Mouse (Mus musculus) MEL (cell line): ENCODE results near the gene Ston1. TPM values are rescaled to one million over a fixed set of nuclear protein-coding genes. Genes with fewer than 3 reads are reported as not detected.

ENCODE experiments used
- DNase-seq: peaks from one replicate; pipeline ENCODE4 v3.0.0; 2011; ENCODE audit warnings: low read depth, low spot score
- H3K27ac ChIP-seq: 2 replicates; pipeline ENCODE4 v1.5.1; 2012; ENCODE audit warnings: low read depth, mild to moderate bottlenecking, control low read depth, low read length, moderate library complexity; ENCODE audit not compliant: control insufficient read depth
- H3K27me3 ChIP-seq, 2 experiments: fragments of 150-350 bp in 1 of 2; sonication (generic) in 1 of 2; 2 replicates each; pipeline ENCODE4 v1.6.1; 2012; ENCODE audit warnings: low read length in 2 of 2, mild to moderate bottlenecking in 2 of 2, improper control_type of control experiment in 1 of 2, moderate library complexity in 1 of 2; ENCODE audit not compliant: insufficient read depth in 2 of 2, control insufficient read depth in 1 of 2
- H3K36me3 ChIP-seq, 2 experiments: 2 replicates each; pipeline ENCODE4 v1.6.1; 2012 to 2014; ENCODE audit warnings: low read length in 2 of 2, improper control_type of control experiment in 1 of 2, inconsistent platforms in 1 of 2, mild to moderate bottlenecking in 1 of 2; ENCODE audit not compliant: insufficient read depth in 2 of 2, control insufficient read depth in 1 of 2
- H3K4me1 ChIP-seq, 2 experiments: fragments of 150-350 bp in 1 of 2; sonication (generic) in 1 of 2; 2 replicates each; pipeline ENCODE4 v1.6.1; 2012; ENCODE audit warnings: low read length in 2 of 2, improper control_type of control experiment in 1 of 2, mild to moderate bottlenecking in 1 of 2; ENCODE audit not compliant: insufficient read depth in 2 of 2, control insufficient read depth in 1 of 2
- H3K4me3 ChIP-seq, 2 experiments: fragments of 150-350 bp in 1 of 2; sonication (generic) in 1 of 2; 2 replicates each; pipeline ENCODE4 v1.5.1; 2012; ENCODE audit warnings: low read depth in 2 of 2, low read length in 2 of 2, mild to moderate bottlenecking in 2 of 2, moderate library complexity in 2 of 2, control low read depth in 1 of 2, improper control_type of control experiment in 1 of 2; ENCODE audit not compliant: control insufficient read depth in 1 of 2, insufficient read depth in 1 of 2
- H3K79me2 ChIP-seq: 2 replicates; pipeline ENCODE4 v1.6.1; 2012; ENCODE audit warnings: mild to moderate bottlenecking, low read length, moderate library complexity; ENCODE audit not compliant: control insufficient read depth, poor library complexity, insufficient read depth
- H3K9ac ChIP-seq: 2 replicates; pipeline ENCODE4 v1.6.1; 2012; ENCODE audit warnings: low read depth, mild to moderate bottlenecking, control low read depth, low read length, moderate library complexity; ENCODE audit not compliant: control insufficient read depth, poor library complexity, severe bottlenecking
- H3K9me3 ChIP-seq: fragments of 150-350 bp; sonication (generic); replicated peaks from 2 replicates; pipeline ENCODE4 v1.6.1; 2012; ENCODE audit warnings: mild to moderate bottlenecking, low read length, improper control_type of control experiment, moderate library complexity; ENCODE audit not compliant: insufficient read depth
- BHLHE40 ChIP-seq: IDR thresholded peaks from 2 replicates; pipeline ENCODE4 v1.6.1; 2012; ENCODE audit warnings: low read depth, mild to moderate bottlenecking, inconsistent platforms, low read length, improper control_type of control experiment, borderline replicate concordance
- CHD1 ChIP-seq: IDR thresholded peaks from 2 replicates; pipeline ENCODE4 v1.6.1; 2012; ENCODE audit warnings: low read depth, mild to moderate bottlenecking, inconsistent platforms, low read length, improper control_type of control experiment
- CHD2 ChIP-seq: IDR thresholded peaks from 2 replicates; pipeline ENCODE4 v1.6.1; 2011; ENCODE audit warnings: low read length, improper control_type of control experiment
- CTCF ChIP-seq, 3 experiments: IDR thresholded peaks in 2 of 3; conservative IDR thresholded peaks in 1 of 3; 2 replicates each; pipeline ENCODE4 v1.5.1; 2011 to 2012; ENCODE audit warnings: low read length in 3 of 3, low read depth in 2 of 3, mild to moderate bottlenecking in 2 of 3, improper control_type of control experiment in 1 of 3, inconsistent platforms in 1 of 3, mixed read lengths in 1 of 3, moderate library complexity in 1 of 3; ENCODE audit not compliant: control insufficient read depth in 1 of 3, insufficient read depth in 1 of 3, poor library complexity in 1 of 3, severe bottlenecking in 1 of 3
- E2F4 ChIP-seq: IDR thresholded peaks from 2 replicates; pipeline ENCODE4 v1.6.1; 2011; ENCODE audit warnings: low read depth, low read length, improper control_type of control experiment, borderline replicate concordance
- ELF1 ChIP-seq: IDR thresholded peaks from 2 replicates; pipeline ENCODE4 v1.6.1; 2014; ENCODE audit warnings: low read depth, mild to moderate bottlenecking, inconsistent platforms, low read length, improper control_type of control experiment, moderate library complexity
- EP300 ChIP-seq, 2 experiments: IDR thresholded peaks; 2 replicates each; pipeline ENCODE4 v1.6.1; 2011; ENCODE audit warnings: improper control_type of control experiment in 2 of 2, low read length in 2 of 2, low read depth in 1 of 2, mild to moderate bottlenecking in 1 of 2
- HCFC1 ChIP-seq: IDR thresholded peaks from 2 replicates; pipeline ENCODE4 v1.6.1; 2012; ENCODE audit warnings: low read depth, mild to moderate bottlenecking, inconsistent platforms, low read length, improper control_type of control experiment, moderate library complexity
- MAFK ChIP-seq: IDR thresholded peaks from 2 replicates; pipeline ENCODE4 v1.6.1; 2011; ENCODE audit warnings: low read depth, mild to moderate bottlenecking, low read length, improper control_type of control experiment, borderline replicate concordance
- MAX ChIP-seq: IDR thresholded peaks from 2 replicates; pipeline ENCODE4 v1.6.1; 2011; ENCODE audit warnings: low read length, improper control_type of control experiment
- MEF2A ChIP-seq: IDR thresholded peaks from 2 replicates; pipeline ENCODE4 v1.6.1; 2014; ENCODE audit warnings: low read depth, mild to moderate bottlenecking, inconsistent platforms, low read length, improper control_type of control experiment; ENCODE audit not compliant: poor library complexity, insufficient replicate concordance, severe bottlenecking; ENCODE audit errors: extremely low read depth
- MYB ChIP-seq: IDR thresholded peaks from 2 replicates; pipeline ENCODE4 v1.6.1; 2011; ENCODE audit warnings: mild to moderate bottlenecking, low read depth, low read length, improper control_type of control experiment
- MYC ChIP-seq: IDR thresholded peaks from 2 replicates; pipeline ENCODE4 v1.6.1; 2011; ENCODE audit warnings: low read depth, mild to moderate bottlenecking, low read length, improper control_type of control experiment, moderate library complexity
- NELFE ChIP-seq: IDR thresholded peaks from 2 replicates; pipeline ENCODE4 v1.6.1; 2011; ENCODE audit warnings: low read depth, low read length, improper control_type of control experiment
- NRF1 ChIP-seq: IDR thresholded peaks from 2 replicates; pipeline ENCODE4 v1.6.1; 2014; ENCODE audit warnings: low read depth, mild to moderate bottlenecking, inconsistent platforms, low read length, improper control_type of control experiment, moderate library complexity; ENCODE audit not compliant: poor library complexity, insufficient read depth, severe bottlenecking
- POLR2A ChIP-seq, 2 experiments: IDR thresholded peaks; 2 replicates each; pipeline ENCODE4 v1.6.1; 2011 to 2012; ENCODE audit warnings: low read length in 2 of 2, mild to moderate bottlenecking in 2 of 2, control low read depth in 1 of 2, improper control_type of control experiment in 1 of 2, low read depth in 1 of 2, moderate library complexity in 1 of 2; ENCODE audit not compliant: control insufficient read depth in 1 of 2, insufficient read depth in 1 of 2, poor library complexity in 1 of 2
- POLR2AphosphoS2 ChIP-seq: IDR thresholded peaks from 2 replicates; pipeline ENCODE4 v1.6.1; 2011; ENCODE audit warnings: low read length, improper control_type of control experiment
- POLR2AphosphoS5 ChIP-seq: IDR thresholded peaks from 2 replicates; pipeline ENCODE4 v1.6.1; 2012; ENCODE audit warnings: low read depth, borderline replicate concordance, mild to moderate bottlenecking, inconsistent platforms, low read length, moderate library complexity, mixed read lengths
- RAD21 ChIP-seq: IDR thresholded peaks from 2 replicates; pipeline ENCODE4 v1.6.1; 2011; ENCODE audit warnings: mild to moderate bottlenecking, low read depth, low read length, improper control_type of control experiment
- RCOR1 ChIP-seq: IDR thresholded peaks from 2 replicates; pipeline ENCODE4 v1.6.1; 2012; ENCODE audit warnings: low read depth, mild to moderate bottlenecking, inconsistent platforms, low read length, improper control_type of control experiment
- SIN3A ChIP-seq: IDR thresholded peaks from 2 replicates; pipeline ENCODE4 v1.6.1; 2012; ENCODE audit warnings: low read length, improper control_type of control experiment, inconsistent platforms
- SMC3 ChIP-seq: IDR thresholded peaks from 2 replicates; pipeline ENCODE4 v1.6.1; 2011; ENCODE audit warnings: low read depth, low read length, improper control_type of control experiment
- TAL1 ChIP-seq: IDR thresholded peaks from 2 replicates; pipeline ENCODE4 v1.6.1; 2012; ENCODE audit warnings: mild to moderate bottlenecking, inconsistent platforms, low read length, moderate library complexity, mixed read lengths
- TCF12 ChIP-seq: IDR thresholded peaks from 2 replicates; pipeline ENCODE4 v1.6.1; 2014; ENCODE audit warnings: low read depth, mild to moderate bottlenecking, inconsistent platforms, low read length, improper control_type of control experiment, moderate library complexity
- USF1 ChIP-seq: IDR thresholded peaks from 2 replicates; pipeline ENCODE4 v1.6.1; 2014; ENCODE audit warnings: low read depth, mild to moderate bottlenecking, inconsistent platforms, low read length, improper control_type of control experiment, moderate library complexity
- ZC3H11A ChIP-seq: IDR thresholded peaks from 2 replicates; pipeline ENCODE4 v1.6.1; 2012; ENCODE audit warnings: low read depth, mild to moderate bottlenecking, inconsistent platforms, low read length, improper control_type of control experiment
- ZKSCAN1 ChIP-seq: IDR thresholded peaks from 2 replicates; pipeline ENCODE4 v1.6.1; 2012; ENCODE audit warnings: low read depth, mild to moderate bottlenecking, inconsistent platforms, low read length, improper control_type of control experiment, moderate library complexity
- ZMIZ1 ChIP-seq: IDR thresholded peaks from 2 replicates; pipeline ENCODE4 v1.6.1; 2012; ENCODE audit warnings: low read depth, mild to moderate bottlenecking, inconsistent platforms, low read length, improper control_type of control experiment, moderate library complexity
- ZNF384 ChIP-seq: IDR thresholded peaks from 2 replicates; pipeline ENCODE4 v1.6.1; 2012; ENCODE audit warnings: low read depth, mild to moderate bottlenecking, inconsistent platforms, low read length, improper control_type of control experiment
- polyA plus RNA-seq, 2 experiments: library from polyadenylated mRNA; stranded (reverse) in 1 of 2; unstranded in 1 of 2; fragments of >175 nt in 1 of 2; fragments of >200 nt in 1 of 2; gene quantifications; 2 replicates each; pipeline versions ENCODE4 v1.2.1 to v1.2.4; 2012; ENCODE audit warnings: low replicate concordance in 2 of 2, low read depth in 1 of 2; ENCODE audit not compliant: insufficient read length in 2 of 2, insufficient read depth in 1 of 2, missing spikeins in 1 of 2
- total RNA-seq: library from RNA; depleted of rRNA; stranded (reverse); fragments of 300-350 nt; gene quantifications from 2 replicates; pipeline ENCODE4 v1.2.3, GENCODE M21; 2012

The Ston1 gene
- total and polyA plus RNA-seq, 3 experiments, result 0.39 to 4.9 TPM; not detected in 1

DNA sequence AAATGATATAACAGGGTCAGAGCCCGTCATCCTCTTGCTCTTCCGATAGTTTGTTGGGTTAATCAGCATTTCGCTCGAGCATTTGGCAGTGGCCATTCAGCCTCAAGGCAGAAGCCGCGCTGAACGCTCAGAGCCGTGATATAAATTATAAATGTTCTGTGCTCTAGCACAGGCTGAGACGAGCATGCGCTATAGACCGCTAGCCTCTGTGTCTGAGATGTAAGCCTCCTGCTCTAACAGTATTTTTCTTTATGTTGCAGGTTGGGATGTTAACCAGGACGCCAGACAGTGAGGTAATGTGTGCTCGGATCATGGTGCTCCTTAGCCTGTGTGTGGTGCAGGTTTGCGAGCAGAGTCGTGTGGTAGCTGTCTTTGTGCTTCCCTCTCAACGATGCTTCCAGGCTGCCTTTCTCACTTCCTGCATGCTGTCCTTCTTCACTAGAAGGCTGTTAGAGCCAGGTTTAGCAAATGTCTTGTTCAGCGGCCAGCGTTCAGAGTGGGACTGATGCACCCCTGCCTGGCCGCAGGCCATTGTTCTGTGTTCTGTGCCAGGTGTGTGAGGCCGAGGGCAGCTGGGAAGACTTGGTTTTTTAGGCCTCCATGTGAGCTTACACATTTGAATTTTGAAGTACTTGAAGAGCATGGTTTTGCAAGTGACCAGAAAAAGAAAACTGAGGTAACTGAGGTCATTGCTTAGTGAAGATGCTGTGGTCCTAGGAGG, 18.8 kb upstream of the Ston1 start:
- Histone ChIP-seq H3K9ac (no peak overlapping the region), H3K4me3 (no peak overlapping the region), H3K36me3 (no peaks in the 10 kb centered on the region; a peak in 1 of 4 replicates), H3K79me2 (no peaks in the 10 kb centered on the region), H3K4me1 (no peaks in the 10 kb centered on the region), H3K27ac (no peak overlapping the region), H3K27me3 (no peaks in the 10 kb centered on the region), H3K9me3 (no peaks in the 10 kb centered on the region)
- DNase-seq, result no peak
- TF ChIP-seq CTCF (IDR thresholded peaks at IDR 0.05 in 2 of 3, conservative IDR thresholded peaks at IDR 0.05 in 1 of 3; ENCODE audit: control insufficient read depth in 1 of 3, insufficient read depth in 1 of 3, low read depth in 2 of 3, low read length in 3 of 3, poor library complexity in 1 of 3, severe bottlenecking in 1 of 3) (no peak), NELFE (no peak), SIN3A (no peak), SMC3 (no peak), CHD2 (no peak), TCF12 (no peak), CHD1 (no peak), MAFK (no peak), TAL1 (no peak), E2F4 (no peak), ZC3H11A (no peak), HCFC1 (no peak), RAD21 (no peak), POLR2A (IDR thresholded peaks at IDR 0.05; ENCODE audit: control insufficient read depth in 1 of 2, insufficient read depth in 1 of 2, low read depth in 1 of 2, low read length in 2 of 2, poor library complexity in 1 of 2) (no peak), RCOR1 (no peak), MYB (no peak), POLR2AphosphoS2 (no peak), ELF1 (no peak), MYC (no peak), ZNF384 (no peak)

DNA sequence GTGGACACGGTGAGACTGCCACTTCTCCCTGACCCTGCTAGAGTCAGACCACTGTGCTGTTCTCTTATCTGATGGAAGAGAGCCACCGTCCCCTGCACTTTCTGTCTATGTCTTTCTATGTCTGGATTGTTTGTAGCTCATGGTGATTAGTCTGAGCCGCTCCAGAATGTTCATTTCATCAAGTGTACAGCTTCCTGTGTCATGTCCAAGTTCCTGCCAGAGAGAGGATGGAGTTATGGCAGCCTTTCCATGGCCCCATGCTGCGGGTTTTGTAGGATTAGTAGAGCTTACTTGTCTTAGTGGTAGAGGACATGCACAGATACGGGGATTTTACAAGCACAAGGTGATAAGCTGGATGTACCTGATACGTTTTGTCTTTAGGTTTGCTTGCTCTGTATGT, 16.9 kb upstream of the Ston1 start:
- no peaks in the 10 kb centered on the region for H3K27me3 ChIP-seq
- H3K9ac ChIP-seq, result no peak overlapping the region
- H3K79me2 ChIP-seq, result no peaks in the 10 kb centered on the region
- TF ChIP-seq NELFE (no peak), MAX (no peak), ZKSCAN1 (no peak), POLR2A (IDR thresholded peaks at IDR 0.05; ENCODE audit: control insufficient read depth in 1 of 2, insufficient read depth in 1 of 2, low read depth in 1 of 2, low read length in 2 of 2, poor library complexity in 1 of 2) (no peak), ZC3H11A (no peak), POLR2AphosphoS5 (no peak), CHD1 (no peak), CHD2 (no peak), NRF1 (no peak), ELF1 (no peak), CTCF (IDR thresholded peaks at IDR 0.05 in 2 of 3, conservative IDR thresholded peaks at IDR 0.05 in 1 of 3; ENCODE audit: control insufficient read depth in 1 of 3, insufficient read depth in 1 of 3, low read depth in 2 of 3, low read length in 3 of 3, poor library complexity in 1 of 3, severe bottlenecking in 1 of 3) (no peak), EP300 (IDR thresholded peaks at IDR 0.05; ENCODE audit: low read depth in 1 of 2, low read length in 2 of 2) (no peak), SMC3 (no peak), ZMIZ1 (no peak), HCFC1 (no peak), BHLHE40 (no peak), MEF2A (no peak), MYC (no peak), USF1 (no peak), POLR2AphosphoS2 (no peak)
- H3K36me3 ChIP-seq, result peaks cover 0 to 5% of the 10 kb centered on the region in 2 experiments; a peak in 2 of 4 replicates
- no peak overlapping the region for H3K4me3 ChIP-seq
- no peaks in the 10 kb centered on the region for H3K4me1 ChIP-seq
- DNase-seq, result no peak
- no peak overlapping the region for H3K27ac ChIP-seq
- H3K9me3 ChIP-seq, result no peaks in the 10 kb centered on the region
